Mouse (Mus musculus) CH12.LX (cell line): ENCODE data around the gene Hes5.

Source experiments
- BHLHE40 ChIP-seq: IDR thresholded peaks from 2 replicates; pipeline ENCODE4 v1.6.1; 2011; ENCODE audit warnings: mild to moderate bottlenecking, low read depth, low read length, improper control_type of control experiment
- CTCF ChIP-seq, 2 experiments: IDR thresholded peaks in 1 of 2; conservative IDR thresholded peaks in 1 of 2; 2 replicates each; pipeline ENCODE4 v1.5.1; 2011 to 2012; ENCODE audit warnings: low read depth in 2 of 2, low read length in 2 of 2, improper control_type of control experiment in 1 of 2, inconsistent platforms in 1 of 2, mild to moderate bottlenecking in 1 of 2, moderate library complexity in 1 of 2
- E2F4 ChIP-seq: IDR thresholded peaks from 2 replicates; pipeline ENCODE4 v1.6.1; 2011; ENCODE audit warnings: low read depth, low read length, improper control_type of control experiment; ENCODE audit not compliant: insufficient replicate concordance
- EP300 ChIP-seq: IDR thresholded peaks from 2 replicates; pipeline ENCODE4 v1.6.1; 2011; ENCODE audit warnings: low read length, improper control_type of control experiment
- KAT2A ChIP-seq: IDR thresholded peaks from 2 replicates; pipeline ENCODE4 v1.6.1; 2012; ENCODE audit warnings: low read length, improper control_type of control experiment, inconsistent platforms; ENCODE audit not compliant: insufficient replicate concordance
- MAX ChIP-seq: IDR thresholded peaks from 2 replicates; pipeline ENCODE4 v1.6.1; 2011; ENCODE audit warnings: low read length, improper control_type of control experiment
- NELFE ChIP-seq: IDR thresholded peaks from 2 replicates; pipeline ENCODE4 v1.6.1; 2011; ENCODE audit warnings: low read depth, low read length, improper control_type of control experiment
- PAX5 ChIP-seq: IDR thresholded peaks from 2 replicates; pipeline ENCODE4 v1.6.1; 2012; ENCODE audit warnings: low read length, inconsistent platforms, mixed read lengths
- POLR2A ChIP-seq: IDR thresholded peaks from 2 replicates; pipeline ENCODE4 v1.6.1; 2011; ENCODE audit warnings: low read depth, mild to moderate bottlenecking, improper control_type of control experiment, low read length
- RCOR1 ChIP-seq: conservative IDR thresholded peaks from 2 replicates; pipeline ENCODE4 v1.6.1; 2012; ENCODE audit warnings: low read depth, mild to moderate bottlenecking, inconsistent platforms, low read length, improper control_type of control experiment
- UBTF ChIP-seq: IDR thresholded peaks from 2 replicates; pipeline ENCODE4 v1.6.1; 2012; ENCODE audit warnings: low read depth, mild to moderate bottlenecking, inconsistent platforms, low read length, improper control_type of control experiment, moderate library complexity
- USF1 ChIP-seq: IDR thresholded peaks from 2 replicates; pipeline ENCODE4 v1.6.1; 2014; ENCODE audit warnings: low read depth, mild to moderate bottlenecking, inconsistent platforms, low read length, improper control_type of control experiment
- ZC3H11A ChIP-seq: IDR thresholded peaks from 2 replicates; pipeline ENCODE4 v1.6.1; 2012; ENCODE audit warnings: low read depth, mild to moderate bottlenecking, inconsistent platforms, low read length, improper control_type of control experiment

DNA sequence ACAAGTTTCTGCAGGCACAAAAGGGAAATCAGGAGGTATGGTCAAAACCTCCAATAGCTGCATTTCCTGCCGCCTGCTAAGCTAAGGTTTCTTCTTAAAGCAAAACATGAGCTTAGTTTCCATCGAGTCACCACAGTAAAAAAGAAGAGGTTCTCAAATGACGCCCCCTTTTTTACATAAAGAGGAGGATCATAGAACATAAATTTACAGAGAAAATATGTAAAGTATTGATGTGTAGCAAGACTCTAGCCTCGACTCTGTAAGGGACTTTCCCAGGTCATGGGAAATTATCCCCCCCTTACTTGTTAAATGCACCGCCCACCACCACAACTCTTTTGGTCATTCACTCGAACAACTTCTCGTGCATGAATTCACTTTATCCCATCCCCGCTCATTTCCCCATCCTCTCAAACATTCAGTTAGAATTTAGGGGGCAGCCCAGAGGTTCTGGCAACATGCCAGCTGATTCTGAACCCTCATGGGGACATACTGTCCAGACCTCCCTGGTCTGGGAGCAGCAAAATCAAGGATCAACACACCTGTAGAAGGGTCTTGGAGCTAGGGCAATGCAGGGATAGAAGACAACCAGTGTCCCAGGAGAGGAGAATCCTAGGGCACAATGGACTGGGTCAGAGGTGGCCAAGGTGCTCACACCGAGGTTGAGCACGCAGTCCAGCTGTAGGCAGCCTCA is 17.9 kb upstream of the Hes5 start:
- TF ChIP-seq NELFE (0 out of 2 replicates have a peak, but pooled peaks have one; percentile 52), E2F4 (no peak), BHLHE40 (peak; percentile 86), MAX (peak; percentile 50; the same call in 1 of the 2 replicates), KAT2A (no peak), EP300 (peak; percentile 64), RCOR1 (0 out of 2 replicates have a peak, but pooled peaks have one; percentile 21), POLR2A (no peak; the same call in none of the 2 replicates), CTCF (conservative IDR thresholded peaks at IDR 0.05 in 1 of 2, IDR thresholded peaks at IDR 0.05 in 1 of 2; ENCODE audit: low read depth in 2 of 2, low read length in 2 of 2) (no peak), ZC3H11A (no peak), USF1 (no peak), PAX5 (no peak), UBTF (no peak)
